Mouse (Mus musculus): ENCODE results near the gene Nop10. TPM values are rescaled to one million over a fixed set of nuclear protein-coding genes. Genes with fewer than 3 reads are reported as not detected.

The Nop10 gene
- polyA plus RNA-seq, 1 experiment: 126 TPM

GRCm38 (mm10) chr2:112308671-112309070, 46.9 kb downstream of the Nop10 start:
- no peak overlapping the region for H3K27ac ChIP-seq (ENCODE audit: control insufficient read depth, insufficient read depth, low read length)
- no peaks in the 10 kb centered on the region for H3K27me3 ChIP-seq (ENCODE audit: control insufficient read depth, insufficient read depth, low read length)
- no peak for TF ChIP-seq CTCF (IDR thresholded peaks at IDR 0.05; ENCODE audit: borderline replicate concordance, control insufficient read depth, extremely low read depth, insufficient read depth, low read length, poor library complexity)
- TF ChIP-seq POLR2A (IDR thresholded peaks at IDR 0.05; ENCODE audit: control insufficient read depth, extremely low read depth, insufficient read depth, low read length, poor library complexity): no peak
- 77% methylated on average over 3 of the region's 3 CpGs for WGBS
- H3K36me3 ChIP-seq (ENCODE audit: control insufficient read depth, insufficient read depth, low read length): no peaks in the 10 kb centered on the region
- no peak overlapping the region for H3K4me3 ChIP-seq (ENCODE audit: control insufficient read depth, insufficient read depth, low read length)
- DNase-seq: no peak
- H3K4me1 ChIP-seq (replicated peaks; ENCODE audit: control insufficient read depth, insufficient read depth, low read length): peaks cover 2% of the 10 kb centered on the region; the same call in 1 of the 2 replicates

- Histone ChIP-seq H3K27ac (ENCODE audit: control insufficient read depth, insufficient read depth, low read length) (no peak overlapping the region), H3K4me1 (replicated peaks; ENCODE audit: control insufficient read depth, insufficient read depth, low read length) (peaks cover 2% of the 10 kb centered on the region; the same call in 1 of the 2 replicates), H3K27me3 (ENCODE audit: control insufficient read depth, insufficient read depth, low read length) (no peaks in the 10 kb centered on the region), H3K4me3 (ENCODE audit: control insufficient read depth, insufficient read depth, low read length) (no peak overlapping the region), H3K36me3 (ENCODE audit: control insufficient read depth, insufficient read depth, low read length) (no peaks in the 10 kb centered on the region)
- TF ChIP-seq POLR2A (IDR thresholded peaks at IDR 0.05; ENCODE audit: control insufficient read depth, extremely low read depth, insufficient read depth, low read length, poor library complexity): no peak
- no peak for TF ChIP-seq CTCF (IDR thresholded peaks at IDR 0.05; ENCODE audit: borderline replicate concordance, control insufficient read depth, extremely low read depth, insufficient read depth, low read length, poor library complexity)
- 21% methylated on average over 10 of the region's 10 CpGs for WGBS
- DNase-seq: no peak
Observed at GRCm38 (mm10) chr2:112309161-112309600, 47.5 kb downstream of the Nop10 start.

Other genes starting within 250 kb of the Nop10 start
- gene Olfr1310, start 249.2 kb upstream of the Nop10 start, polyA plus RNA-seq (2012; rRNA removed): not detected in 2 replicates
- not detected in 2 replicates for gene Olfr1311, start 237.5 kb upstream of the Nop10 start, polyA plus RNA-seq (2012; rRNA removed)
- not detected in 2 replicates for gene Olfr1312, start 211.7 kb upstream of the Nop10 start, polyA plus RNA-seq (2012; rRNA removed)
- gene Olfr1313, start 184.1 kb upstream of the Nop10 start, polyA plus RNA-seq (2012; rRNA removed): not detected in 2 replicates
- gene Olfr1314, start 165.1 kb upstream of the Nop10 start, polyA plus RNA-seq (2012; rRNA removed): not detected in 2 replicates
- gene Olfr1315-ps1, start 146.5 kb upstream of the Nop10 start, polyA plus RNA-seq (2012; rRNA removed): not detected in 2 replicates
- gene Olfr1316, start 126.9 kb upstream of the Nop10 start, polyA plus RNA-seq (2012; rRNA removed): not detected in 2 replicates
- not detected in 2 replicates for gene Olfr1317, start 121.6 kb upstream of the Nop10 start, polyA plus RNA-seq (2012; rRNA removed)
- not detected in 2 replicates for gene Olfr1318, start 107.7 kb upstream of the Nop10 start, polyA plus RNA-seq (2012; rRNA removed)
- 70.0 and 77.7 TPM in 2 replicates for gene Lpcat4, start 22.5 kb upstream of the Nop10 start, polyA plus RNA-seq (2012; rRNA removed)
- 0.03 TPM in 1 of 2 replicates, not detected in the other for gene Nutm1, start 2.6 kb upstream of the Nop10 start, polyA plus RNA-seq (2012; rRNA removed)
- gene Slc12a6, start 3.9 kb downstream of the Nop10 start, polyA plus RNA-seq (2012; rRNA removed): 97.6 and 97.8 TPM in 2 replicates
- 0.03 TPM in 1 of 2 replicates, not detected in the other for gene Gm21985, start 4.4 kb downstream of the Nop10 start, polyA plus RNA-seq (2012; rRNA removed)
- 82.1 and 96.1 TPM in 2 replicates for gene Emc4, start 106.1 kb downstream of the Nop10 start, polyA plus RNA-seq (2012; rRNA removed)
- 2.3 and 2.6 TPM in 2 replicates for gene Katnbl1, start 117.3 kb downstream of the Nop10 start, polyA plus RNA-seq (2012; rRNA removed)
- 4.9 and 6.3 TPM in 2 replicates for gene Emc7, start 193.1 kb downstream of the Nop10 start, polyA plus RNA-seq (2012; rRNA removed)
- gene Chrm5, start 218.8 kb downstream of the Nop10 start, polyA plus RNA-seq (2012; rRNA removed): not detected in 2 replicates
- 5.1 and 5.9 TPM in 2 replicates for gene Aven, start 231.0 kb downstream of the Nop10 start, polyA plus RNA-seq (2012; rRNA removed)

Data from thymus, adult 2 months (tissue).